Mouse (Mus musculus) B cell, adult 2 months (primary cell): ENCODE measurements around the gene Bsdc1.
"Not testable (repeated sequence)": the region's sequence is repeated elsewhere in the genome, so short reads cannot be mapped to it uniquely, and the experiment has no call there.

Experiments
- DNase-seq, 2 experiments: peaks; one replicate each; pipeline ENCODE4 v3.0.0; 2022

The Bsdc1 gene

GRCm38 (mm10) chr4:129461183-129461960 lies at the start of gene Bsdc1:
TSS of gene Bsdc1 (plus strand) at chr4:129461581.
- peak; percentile 100 for DNase-seq

- DNase-seq = no peak
Observed at GRCm38 (mm10) chr4:129415892-129416291, 45.5 kb upstream of the Bsdc1 start.

- no peak for DNase-seq
Observed at GRCm38 (mm10) chr4:129416478-129416877, 44.9 kb upstream of the Bsdc1 start.

- no peak for DNase-seq
Observed at GRCm38 (mm10) chr4:129418321-129418720, 43.1 kb upstream of the Bsdc1 start.

GRCm38 (mm10) chr4:129440340-129441063 lies 20.9 kb upstream of the Bsdc1 start, which contains the start of gene Zbtb8b:
TSS of gene Zbtb8b (minus strand) at chr4:129440853.
- no peak for DNase-seq

GRCm38 (mm10) chr4:129441145-129441544 lies 20.2 kb upstream of the Bsdc1 start:
- DNase-seq = no peak

GRCm38 (mm10) chr4:129447360-129447759 lies 14.0 kb upstream of the Bsdc1 start:
- no peak for DNase-seq

- no peak for DNase-seq
Observed at GRCm38 (mm10) chr4:129447778-129448563, 13.4 kb upstream of the Bsdc1 start.

GRCm38 (mm10) chr4:129448713-129449112 lies 12.7 kb upstream of the Bsdc1 start:
- no peak for DNase-seq

GRCm38 (mm10) chr4:129450851-129451250 lies 10.5 kb upstream of the Bsdc1 start:
- DNase-seq = no peak

GRCm38 (mm10) chr4:129451471-129452169 lies 9.8 kb upstream of the Bsdc1 start:
- DNase-seq = no peak

- DNase-seq = peak; percentile 69 to 74
Observed at GRCm38 (mm10) chr4:129455265-129455664, 6.1 kb upstream of the Bsdc1 start.

GRCm38 (mm10) chr4:129456126-129456525 lies 5.3 kb upstream of the Bsdc1 start:
- no peak for DNase-seq

- DNase-seq = not testable (repeated sequence)
Observed at GRCm38 (mm10) chr4:129457311-129457710, 4.1 kb upstream of the Bsdc1 start.

- no peak for DNase-seq
Observed at GRCm38 (mm10) chr4:129459726-129460125, 1.7 kb upstream of the Bsdc1 start.

GRCm38 (mm10) chr4:129460827-129461182 lies 576 bp upstream of the Bsdc1 start:
- DNase-seq = no peak

- DNase-seq = no peak
Observed at GRCm38 (mm10) chr4:129462118-129462517, 737 bp downstream of the Bsdc1 start.

- DNase-seq = no peak
Observed at GRCm38 (mm10) chr4:129463097-129464059, 2.0 kb downstream of the Bsdc1 start.

- DNase-seq = no peak
Observed at GRCm38 (mm10) chr4:129464286-129464815, 3.0 kb downstream of the Bsdc1 start.

GRCm38 (mm10) chr4:129476047-129476446 lies 14.7 kb downstream of the Bsdc1 start:
- no peak for DNase-seq

GRCm38 (mm10) chr4:129479863-129480262 lies 18.5 kb downstream of the Bsdc1 start:
- no peak for DNase-seq
